Mouse (Mus musculus) left cerebral cortex, adult 9 months (tissue): ENCODE data around the gene Nfix.

Experiments used
- DNase-seq, 2 experiments: peaks; one replicate each; pipeline ENCODE4 v3.0.0; 2022; ENCODE audit warnings: low spot score in 2 of 2

Gene Nfix

GRCm38 (mm10) chr8:84768343-84769095 lies 31.6 kb downstream of the Nfix start:
- no peak for DNase-seq

GRCm38 (mm10) chr8:84767221-84767620 lies 32.9 kb downstream of the Nfix start:
- no peak for DNase-seq

- DNase-seq: no peak
Observed at GRCm38 (mm10) chr8:84766422-84766821, 33.7 kb downstream of the Nfix start.

DNA sequence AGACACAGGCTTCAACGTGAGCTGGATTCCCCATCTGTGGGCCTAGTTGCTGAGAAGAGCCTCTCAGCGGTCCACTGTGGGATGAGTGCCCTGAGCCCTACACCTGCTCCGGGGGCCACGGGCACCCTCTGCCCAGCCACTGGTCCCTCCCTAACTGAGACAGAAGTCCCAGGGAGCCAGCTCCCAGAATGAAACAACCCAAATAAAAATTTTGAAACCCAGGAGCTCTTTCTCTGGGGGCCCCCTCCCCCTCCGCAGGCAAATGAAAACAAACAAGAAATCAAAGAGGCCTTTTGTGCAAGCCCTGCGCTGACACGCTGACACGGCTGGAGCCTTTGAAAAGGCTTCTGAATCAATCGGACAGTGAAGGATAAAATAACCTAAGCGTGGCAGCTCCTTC lies 34.5 kb downstream of the Nfix start:
- DNase-seq: peak in 1 of 2 experiments; percentile 60

DNA sequence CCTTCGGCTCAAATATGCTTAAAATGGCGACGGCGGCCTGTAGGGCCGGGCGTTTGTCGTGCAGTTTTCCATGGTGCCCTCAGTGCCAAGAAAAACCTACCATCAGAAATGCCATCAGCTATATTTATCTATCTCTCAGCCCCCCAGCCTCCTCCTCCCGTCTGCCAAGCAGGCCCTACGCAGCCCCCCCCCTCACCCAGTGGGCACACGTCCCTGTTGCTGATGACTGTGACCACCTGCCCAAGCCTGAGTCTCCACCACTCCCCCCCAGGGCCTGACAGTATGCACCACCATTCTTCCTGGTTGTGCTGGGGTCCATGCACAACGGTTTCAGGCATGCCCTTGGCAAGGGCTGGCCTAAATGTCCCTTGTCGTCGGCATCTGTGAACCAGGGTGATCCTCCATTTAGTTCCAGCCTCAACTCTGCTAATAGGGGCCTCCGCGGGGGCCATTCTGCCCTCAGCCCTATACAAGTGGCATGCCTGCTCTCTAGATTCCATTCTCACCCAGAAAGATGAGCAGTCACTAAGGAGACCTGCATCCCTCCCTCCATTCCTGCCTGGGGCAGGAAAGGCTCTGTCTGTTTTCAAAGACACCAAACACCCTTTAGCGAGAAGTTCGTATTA lies 35.2 kb downstream of the Nfix start:
- no peak for DNase-seq

DNA sequence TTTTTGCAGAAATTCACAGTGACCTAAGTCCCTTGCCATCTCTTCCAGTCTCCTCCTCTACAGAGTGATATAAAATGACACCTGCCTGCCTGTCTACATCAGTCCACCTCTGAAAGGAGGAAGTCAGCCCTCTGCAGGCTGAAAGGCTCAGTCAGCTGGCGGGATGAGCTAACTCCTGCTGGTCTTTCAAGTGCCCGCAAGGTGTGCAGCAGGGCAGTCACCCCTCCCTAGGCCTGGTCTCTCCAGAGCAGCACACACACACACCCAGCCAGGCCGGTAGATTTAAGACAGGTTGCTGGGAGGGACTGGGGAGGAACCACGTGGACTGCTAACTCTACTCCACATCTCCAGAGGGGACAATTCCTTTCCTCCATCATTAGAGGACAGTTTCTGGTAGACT lies 36.0 kb downstream of the Nfix start:
- DNase-seq: no peak

- DNase-seq: no peak
Observed at GRCm38 (mm10) chr8:84760901-84761300, 39.2 kb downstream of the Nfix start.

GRCm38 (mm10) chr8:84760405-84760805 lies 39.7 kb downstream of the Nfix start:
- no peak for DNase-seq

DNA sequence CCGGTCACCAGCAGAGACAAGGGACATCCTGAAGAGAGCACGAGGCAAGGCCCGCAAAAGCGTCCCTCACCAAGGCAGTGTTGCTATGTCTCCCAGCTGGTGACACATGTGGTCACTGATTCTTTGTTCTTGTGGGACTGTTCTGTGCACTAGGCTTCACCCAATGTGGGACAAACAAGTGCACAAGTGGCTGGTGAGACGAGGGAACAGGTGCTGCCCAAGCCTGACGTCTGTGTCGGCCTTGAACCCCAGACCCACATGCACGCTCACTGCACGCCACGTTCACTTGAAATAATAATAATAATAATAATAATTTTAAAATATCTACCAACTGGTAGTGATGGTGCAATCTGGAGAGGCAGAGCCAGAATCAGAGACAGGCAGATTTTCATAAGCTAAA lies 40.4 kb downstream of the Nfix start:
- DNase-seq: no peak

DNA sequence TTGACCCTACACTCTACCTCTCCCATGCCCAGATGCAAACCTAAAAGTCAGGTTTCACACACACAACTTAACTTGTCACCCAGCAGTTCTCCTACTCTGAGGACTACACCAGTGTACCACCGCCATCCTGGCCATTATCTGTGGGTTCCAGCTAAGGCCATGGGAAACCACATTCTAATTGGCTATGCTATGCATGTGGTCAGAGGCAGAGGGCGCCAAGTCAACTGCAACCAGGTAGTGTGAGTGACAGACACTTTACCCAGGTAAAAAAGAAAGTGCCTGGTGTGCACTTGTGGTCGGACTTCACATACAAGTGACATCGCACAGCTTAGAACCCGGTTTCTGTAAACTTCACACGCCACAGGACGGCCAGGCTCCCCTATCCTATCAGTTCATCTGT lies 41.0 kb downstream of the Nfix start:
- no peak for DNase-seq

DNA sequence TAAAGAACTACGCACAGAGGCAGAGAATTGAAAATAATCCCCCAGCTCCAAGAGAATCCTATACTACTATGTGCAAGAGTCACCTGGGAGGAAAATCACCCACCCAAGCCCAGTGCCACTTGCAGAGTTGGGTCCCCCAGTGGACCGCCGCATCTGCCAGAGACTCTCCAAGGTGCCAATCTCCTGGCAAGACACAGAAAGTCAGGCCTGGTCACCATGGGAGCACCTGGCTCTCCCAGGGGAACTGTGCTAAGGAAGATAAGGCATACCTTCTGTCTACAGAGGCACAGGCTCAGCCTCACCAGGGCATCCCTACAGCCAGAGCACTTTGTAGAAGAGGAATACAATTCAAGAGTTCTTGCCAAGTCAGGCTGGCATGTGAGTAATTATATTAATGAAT lies 41.8 kb downstream of the Nfix start:
- no peak for DNase-seq

- no peak for DNase-seq
Observed at GRCm38 (mm10) chr8:84757501-84757900, 42.6 kb downstream of the Nfix start.

- no peak for DNase-seq
Observed at GRCm38 (mm10) chr8:84752734-84753582, 47.2 kb downstream of the Nfix start.

DNA sequence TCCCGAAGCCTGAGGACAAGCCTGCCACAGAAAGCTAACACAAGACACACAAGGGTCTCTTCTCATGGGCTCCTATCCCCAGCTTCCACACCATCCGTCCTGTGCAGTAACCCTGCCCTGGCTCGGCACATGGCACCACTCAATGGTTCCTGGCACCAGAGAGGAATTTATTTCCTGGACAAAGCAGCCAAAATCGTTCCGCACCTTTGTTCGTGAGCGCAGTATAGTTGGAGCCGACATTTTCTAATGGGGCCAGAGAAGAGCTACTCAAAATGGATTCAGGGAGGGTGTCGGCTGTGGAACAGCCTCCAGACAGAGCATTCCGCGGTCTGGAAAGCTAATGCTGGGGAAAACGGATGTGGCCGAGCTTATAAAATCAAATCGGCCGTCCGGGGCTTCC lies 50.6 kb downstream of the Nfix start:
- DNase-seq: no peak

DNA sequence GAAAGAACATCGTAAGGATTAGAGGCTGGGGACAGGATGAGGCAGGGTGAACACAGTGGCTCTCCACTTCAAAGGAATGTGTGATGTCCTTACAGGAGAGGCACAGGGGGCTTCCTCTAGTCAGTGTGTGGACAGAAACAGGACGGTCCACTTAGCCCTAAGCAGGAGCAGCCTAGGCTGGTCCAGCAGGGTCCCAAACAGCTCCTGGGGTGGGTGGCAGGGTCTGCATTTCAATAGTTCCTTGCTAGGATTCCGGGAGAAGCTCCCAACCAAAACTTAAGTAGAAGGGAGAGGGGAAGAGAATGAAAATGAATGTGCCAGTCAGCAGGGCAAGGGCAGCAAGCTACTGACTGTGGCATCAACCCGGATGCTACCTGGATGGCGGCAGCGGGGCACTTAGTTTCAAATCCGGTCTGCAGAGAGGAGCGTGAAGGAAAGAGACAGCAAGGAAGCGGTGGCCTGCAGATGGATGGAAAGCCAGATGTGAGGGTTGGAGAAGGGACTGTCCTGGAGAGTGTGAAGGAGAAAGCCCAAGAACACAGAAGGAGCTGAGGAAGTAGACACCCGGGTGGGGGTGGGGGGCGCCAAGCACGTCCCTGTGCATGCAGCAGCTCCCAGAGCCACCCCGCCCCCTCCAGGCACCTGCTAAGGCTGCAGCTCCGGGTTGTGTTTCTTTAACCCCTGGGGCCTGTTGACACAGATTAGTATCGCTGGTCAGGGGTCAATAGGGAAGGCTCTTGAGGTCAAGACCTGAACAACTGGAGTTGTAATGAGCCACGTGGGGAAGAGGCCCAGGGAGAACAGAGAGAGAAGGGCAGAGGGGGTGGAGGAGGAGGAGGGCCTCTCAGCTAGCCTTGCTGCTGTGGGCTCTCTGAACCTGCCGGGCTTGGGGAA lies 54.9 kb downstream of the Nfix start:
- no peak for DNase-seq

DNA sequence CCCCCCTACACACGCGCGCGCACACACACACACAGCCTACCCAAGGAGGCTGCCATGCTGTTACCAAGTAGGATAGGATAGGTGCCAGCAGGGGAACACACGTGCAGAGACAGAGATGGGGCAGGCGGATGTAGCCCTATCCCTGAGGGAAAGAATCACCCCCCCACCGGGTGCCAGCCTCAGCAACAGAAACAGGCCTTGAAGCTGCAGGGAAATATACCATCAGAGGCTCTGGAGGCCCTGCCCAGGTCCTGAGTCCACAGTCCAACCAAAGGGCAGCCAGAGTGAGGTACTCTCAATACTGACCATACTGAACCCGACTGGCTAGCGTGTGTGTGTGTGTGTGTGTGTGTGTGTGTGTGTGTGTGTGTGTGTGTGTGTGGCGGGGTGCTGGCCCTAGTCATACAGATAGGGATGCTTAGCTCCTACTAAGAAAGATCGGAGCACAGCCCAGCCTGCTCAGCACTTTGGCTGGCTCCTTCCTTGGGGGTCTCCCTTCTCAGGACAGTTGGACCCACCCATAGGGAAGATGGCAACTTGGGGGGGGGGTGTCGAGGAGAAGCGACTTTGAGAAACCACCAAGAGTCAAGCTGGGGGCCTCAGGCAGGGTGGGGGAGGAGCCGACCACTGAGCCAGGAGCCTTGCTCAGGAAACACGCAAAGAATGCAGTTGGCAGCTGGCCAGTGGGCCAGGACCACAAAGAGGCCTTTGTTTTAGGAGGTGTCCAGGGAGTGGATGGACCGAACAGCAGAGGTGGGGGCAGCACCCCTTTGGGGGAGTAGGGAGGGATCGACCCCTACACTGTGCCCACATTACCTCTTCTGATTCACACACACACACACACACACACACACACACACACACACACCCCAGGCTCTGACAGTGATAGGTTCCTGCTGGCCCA lies 56.4 kb downstream of the Nfix start:
- no peak for DNase-seq

DNA sequence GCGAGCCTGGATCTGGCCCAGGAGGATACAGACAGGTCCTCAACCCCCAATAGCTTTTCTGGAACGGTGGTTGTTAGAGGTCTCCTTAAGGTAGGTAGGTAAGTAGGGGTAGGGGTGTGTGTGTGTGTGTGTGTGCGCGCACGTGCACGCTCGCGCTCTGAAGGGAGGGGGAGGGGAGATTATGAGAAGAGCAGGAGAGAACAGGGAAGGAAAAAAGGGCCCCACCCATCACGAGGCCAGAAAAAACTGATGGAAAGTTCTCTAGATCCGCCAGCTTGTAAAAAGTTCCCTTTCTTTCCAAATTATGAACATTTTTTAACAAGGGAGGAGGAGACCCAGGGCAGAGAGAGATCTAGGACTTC lies 57.1 kb downstream of the Nfix start:
- no peak for DNase-seq

DNA sequence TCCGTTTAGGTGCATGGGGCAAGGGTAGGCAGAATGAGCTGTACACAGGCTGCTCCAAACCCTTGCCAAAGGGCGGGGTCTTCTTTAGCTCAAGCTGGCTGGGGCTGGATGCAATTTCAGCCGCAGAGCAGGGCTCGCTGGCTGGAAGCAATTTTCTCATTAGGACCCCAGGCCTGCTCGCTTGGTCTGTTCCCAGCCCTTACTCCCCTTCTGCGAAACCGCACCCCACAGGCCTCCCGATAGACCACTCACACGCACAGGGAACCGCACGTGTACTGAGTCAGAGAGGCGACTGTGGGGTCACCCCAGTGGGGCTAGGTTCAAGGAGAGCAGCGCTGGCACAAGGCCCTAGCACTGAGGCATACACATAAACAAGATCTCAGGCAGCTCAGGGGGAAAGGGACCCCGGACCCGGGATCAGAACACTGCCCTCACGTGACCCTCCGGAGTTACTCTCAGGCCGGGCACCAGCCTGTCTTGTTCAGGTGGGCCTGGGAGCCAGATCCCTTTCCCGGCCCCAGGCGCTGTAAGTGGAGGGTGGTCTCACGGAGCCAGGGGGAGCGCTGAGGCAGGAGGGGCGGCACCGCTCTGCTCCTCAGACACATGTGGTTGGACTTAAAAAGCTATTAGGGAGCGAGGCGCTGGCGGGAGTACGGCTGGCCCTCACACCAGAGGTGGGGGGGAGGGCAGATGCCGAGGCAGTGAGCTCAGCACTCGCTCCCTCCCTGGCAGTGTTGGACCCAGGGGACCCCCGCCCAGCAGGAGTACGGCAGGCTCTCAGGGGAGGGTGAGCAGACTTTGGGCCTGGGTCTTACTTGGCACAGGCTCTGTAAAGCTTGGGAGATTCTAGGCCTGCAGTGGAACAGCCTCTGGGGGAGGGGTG lies 57.7 kb downstream of the Nfix start:
- no peak for DNase-seq
